Mouse (Mus musculus): ENCODE measurements around the gene Cirbp.
"Not testable (repeated sequence)": the region's sequence is repeated elsewhere in the genome, so short reads cannot be mapped to it uniquely, and the experiment has no call there.

Cirbp gene

DNA sequence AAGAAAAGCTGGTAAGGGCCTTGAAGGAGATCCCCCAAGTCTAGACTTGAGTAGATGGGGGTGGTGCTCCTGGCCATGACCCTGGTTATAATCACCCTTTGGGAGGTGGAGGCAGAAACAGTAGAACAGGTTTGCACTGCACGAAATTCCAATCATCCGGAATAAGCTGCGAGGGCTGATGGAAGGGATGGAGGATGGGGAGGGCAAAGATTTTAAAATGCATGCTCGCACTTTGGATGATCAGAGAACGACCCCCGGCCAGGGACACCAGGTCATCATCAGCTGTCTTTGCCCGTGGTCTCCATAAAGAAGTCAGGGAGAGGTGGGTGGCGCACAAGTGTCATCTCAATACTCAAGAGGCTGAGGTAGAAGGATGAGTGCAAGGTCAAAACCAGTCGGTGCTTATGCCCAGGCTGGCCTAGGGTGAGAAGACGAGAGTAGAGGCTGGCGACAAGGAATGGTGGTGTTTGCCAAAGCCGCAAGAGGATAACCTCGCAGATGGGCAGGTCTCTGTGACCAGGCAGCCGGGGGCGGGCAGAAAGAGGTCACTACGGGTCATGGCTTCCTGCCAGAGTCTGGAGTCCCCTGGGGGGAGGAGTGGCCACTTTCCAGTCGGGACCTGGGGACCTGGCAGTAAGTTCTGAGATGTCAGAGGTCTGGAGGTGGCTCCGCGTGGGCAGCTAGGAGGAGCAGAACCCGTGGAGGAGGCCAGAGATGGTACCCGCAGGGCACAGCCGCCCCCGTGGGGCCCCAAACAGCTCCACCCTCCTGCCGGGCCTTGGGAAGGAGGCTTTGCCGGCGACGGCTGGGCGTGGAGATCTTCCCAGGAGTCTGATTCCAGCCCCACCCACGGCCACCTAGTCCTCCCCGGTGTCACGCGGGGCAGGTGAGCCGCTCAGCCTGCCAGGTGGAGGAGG, 5.1 kb upstream of the Cirbp start:
- intact Hi-C loops (cut with DNase I): no loop called here

DNA sequence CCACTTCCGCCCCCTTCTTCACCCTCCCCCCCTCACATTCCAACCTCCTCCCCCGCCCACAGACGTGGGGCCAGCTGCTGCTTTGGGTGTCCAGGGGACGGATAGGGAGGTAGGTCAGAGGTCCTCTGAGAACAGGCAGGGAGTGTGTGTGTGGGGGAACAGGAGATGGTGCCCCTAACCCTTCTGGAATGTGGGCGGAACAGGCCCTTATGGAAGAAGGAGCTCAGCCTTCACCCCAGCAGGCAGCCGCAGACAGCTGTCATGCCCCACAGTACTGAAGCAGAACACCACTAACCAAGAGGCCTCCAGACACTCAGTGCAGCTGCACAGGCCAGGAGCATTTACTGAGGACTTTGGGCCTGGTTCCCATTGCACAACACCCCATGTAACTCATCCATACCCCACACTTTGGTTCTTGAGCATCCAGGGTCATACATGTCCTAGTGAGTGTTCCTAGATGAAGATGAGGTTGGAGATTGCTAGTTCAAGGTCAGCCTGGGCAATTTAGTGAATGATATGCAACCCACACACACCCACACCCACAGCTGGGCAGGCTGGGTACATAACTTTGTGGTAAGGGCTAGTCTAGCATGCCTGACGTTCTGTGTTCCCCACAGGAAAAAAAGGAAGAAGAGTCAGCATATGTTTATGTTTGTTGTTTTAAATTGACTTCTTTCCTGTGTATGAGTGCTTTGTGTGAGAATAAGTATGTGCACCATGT, 4.1 kb upstream of the Cirbp start:
- intact Hi-C loops (cut with DNase I): no loop called here

DNA sequence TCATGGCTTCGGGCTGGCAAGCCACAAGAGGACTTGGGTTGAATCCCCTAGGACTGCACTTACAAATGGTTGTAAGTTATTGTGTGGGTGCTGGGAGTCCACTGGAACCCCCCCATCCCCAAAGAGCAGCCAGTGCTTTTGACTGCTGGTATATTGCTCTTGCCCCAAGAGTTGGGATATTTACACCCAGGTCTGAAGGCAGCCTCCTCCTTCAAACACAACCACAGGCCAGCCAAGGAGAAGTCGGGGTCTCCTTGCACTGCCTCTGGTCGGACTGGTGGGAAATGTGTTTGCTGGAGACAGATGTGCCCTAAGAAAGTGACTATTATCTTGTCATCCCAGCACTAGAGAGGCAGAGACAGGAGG, 3.6 kb upstream of the Cirbp start:
- intact Hi-C loops (cut with DNase I): no loop called here

DNA sequence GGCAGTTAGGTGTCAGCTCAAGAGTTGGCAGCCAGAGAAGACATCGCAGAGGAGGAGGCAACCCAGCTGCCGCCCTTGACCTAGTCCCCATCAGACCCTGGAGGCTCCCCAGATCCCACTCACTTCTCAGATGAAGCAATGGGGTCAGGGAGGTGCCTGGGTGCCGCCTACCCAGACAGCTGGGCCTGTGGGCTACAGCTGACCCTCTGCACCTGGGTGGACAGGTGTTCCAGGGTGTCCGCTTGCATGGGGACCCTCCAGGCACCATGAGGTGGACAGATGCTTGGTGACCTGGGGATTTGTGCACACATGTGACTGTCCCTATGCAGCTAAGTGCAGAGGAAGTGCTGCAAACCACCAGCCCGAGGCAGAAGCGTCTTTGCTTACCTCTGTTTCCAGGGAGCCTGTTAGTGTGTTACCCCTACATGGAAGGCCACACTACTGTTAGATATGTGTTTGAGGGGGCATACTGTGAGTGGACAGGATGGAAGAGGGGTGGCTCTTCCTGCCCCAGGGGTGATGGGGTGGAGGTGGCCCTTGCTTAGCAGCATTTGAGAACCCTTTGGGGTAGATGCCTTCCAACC, 3.0 kb upstream of the Cirbp start:
- intact Hi-C loops (cut with DNase I): no loop called here

DNA sequence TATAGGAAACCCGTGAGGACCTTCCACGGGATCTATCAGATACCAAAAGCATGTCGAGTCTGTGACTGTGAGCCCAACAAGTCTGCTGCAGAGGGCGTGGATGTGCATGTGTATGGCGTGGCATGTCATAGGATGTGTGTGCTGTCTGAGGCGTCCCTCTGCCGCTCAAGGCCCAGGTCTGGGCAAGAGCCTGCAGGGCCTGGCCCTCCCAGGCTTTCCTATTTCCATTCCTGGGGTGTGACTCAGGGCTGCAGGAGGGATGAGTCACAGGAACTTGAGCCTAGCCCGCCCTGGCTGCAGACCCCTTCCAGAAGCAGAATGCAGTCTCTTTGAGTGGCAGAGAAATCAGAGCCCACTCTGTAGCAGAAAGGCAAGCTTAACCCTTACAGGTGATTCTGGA, 2.1 kb upstream of the Cirbp start:
- intact Hi-C loops (cut with DNase I): no loop called here

DNA sequence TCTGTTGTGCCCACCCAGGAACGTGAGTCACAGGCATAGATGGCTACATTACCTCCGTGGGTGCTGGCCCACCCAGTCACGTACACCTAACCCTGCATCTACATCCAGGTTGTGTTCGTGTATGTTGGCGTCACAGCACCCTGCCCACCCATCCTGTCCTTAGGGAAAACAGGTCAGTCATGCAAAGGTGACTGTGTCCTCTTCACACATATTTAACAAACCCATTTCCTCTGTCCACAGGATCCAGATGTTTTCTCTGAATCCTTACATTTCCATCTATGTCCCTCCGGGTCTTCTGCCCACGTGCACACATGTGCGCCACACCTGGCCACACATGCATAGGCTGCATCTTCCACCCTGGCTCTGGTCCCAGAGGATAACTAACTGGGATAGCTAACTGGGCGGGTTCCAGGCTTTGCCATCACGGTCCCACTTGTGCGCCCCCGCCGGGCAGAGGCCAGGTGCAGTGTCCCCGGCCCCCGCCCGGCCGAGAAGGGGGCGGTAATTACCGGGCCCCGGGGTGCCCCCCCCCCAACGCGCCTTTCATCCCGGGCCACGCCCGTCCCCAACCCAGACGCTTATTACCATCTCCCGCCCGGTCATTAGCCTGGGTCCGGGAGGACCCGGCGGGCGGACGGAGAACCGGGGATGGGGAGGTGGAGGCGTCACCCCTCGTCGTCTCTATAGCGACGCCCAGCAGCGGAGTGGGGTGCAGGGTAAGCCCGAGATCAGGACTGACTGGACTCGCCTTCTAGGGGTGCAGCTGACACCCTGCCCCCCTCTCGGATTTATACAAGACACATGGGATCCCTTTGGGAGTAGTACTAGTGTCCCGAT, 1.4 kb upstream of the Cirbp start:
- intact Hi-C loops (cut with DNase I): no loop called here

DNA sequence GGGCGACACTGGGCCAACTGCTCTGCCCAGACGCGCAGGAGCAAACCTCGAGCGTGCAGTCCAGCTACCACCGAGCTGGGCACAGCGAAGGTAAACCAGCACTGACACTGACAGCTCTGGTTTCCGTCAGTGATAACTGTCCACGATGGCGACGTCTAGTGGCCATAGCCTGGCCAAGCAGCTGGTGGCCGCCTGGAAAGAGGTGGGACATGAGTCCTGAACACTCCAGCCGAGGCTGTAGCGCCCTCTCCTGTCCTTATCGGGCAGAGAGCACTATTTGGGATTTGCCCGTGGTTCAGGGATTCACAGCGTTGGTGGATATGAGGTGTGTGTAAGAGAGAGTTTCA, 814 bp upstream of the Cirbp start:
- intact Hi-C loops (cut with DNase I): loop anchor here (1.0 kb wide), 1 partner anchor 20 kb away; no protein-coding TSS in a partner anchor

DNA sequence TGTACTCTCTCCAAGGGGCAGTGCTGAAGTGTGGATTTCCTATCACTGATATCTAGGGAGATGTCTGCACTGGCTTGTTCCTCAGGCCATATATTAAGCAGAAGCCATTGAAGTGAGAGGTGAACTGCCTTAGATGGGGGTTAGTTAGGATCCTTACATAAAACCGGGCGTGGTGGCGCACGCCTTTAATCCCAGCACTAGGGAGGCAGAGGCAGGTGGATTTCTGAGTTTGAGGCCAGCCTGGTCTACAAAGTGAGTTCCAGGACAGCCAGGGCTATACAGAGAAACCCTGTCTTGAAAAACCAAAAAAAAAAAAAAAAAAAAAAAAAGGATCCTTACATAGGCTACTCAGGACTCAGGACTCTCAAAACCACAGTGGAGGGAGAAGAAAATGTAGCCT, 351 bp downstream of the Cirbp start:
- intact Hi-C loops (cut with DNase I): not testable (repeated sequence)

DNA sequence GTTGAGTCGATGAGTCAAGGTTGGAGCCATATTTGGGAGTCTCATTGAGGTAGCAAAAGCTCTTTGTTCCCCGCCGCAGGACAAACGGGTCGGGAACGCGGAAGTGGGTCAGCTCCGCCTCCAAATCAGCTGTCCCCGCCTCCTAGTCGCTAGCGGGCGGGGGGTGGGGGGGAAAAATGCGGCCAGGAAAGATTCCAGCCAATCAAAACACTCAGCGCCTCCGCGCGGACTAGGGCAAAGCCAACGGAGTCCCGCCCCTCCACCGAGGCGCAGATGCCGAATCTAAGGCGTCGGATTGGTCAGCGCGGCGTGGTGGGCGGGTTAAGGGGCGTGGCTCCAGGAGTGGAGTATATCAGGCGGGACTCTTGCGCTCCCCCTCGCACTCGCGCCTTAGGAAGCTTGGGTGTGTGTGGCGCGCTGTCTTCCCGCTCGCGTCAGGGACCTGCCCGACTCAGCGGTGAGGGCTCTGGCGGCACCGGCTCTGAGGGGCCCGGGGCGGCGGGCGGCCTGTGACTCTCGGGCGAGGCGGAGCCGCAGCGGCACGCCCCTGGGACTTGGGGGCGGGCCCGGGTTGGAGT, 1.8 kb downstream of the Cirbp start:
- intact Hi-C loops (cut with DNase I): no loop called here

DNA sequence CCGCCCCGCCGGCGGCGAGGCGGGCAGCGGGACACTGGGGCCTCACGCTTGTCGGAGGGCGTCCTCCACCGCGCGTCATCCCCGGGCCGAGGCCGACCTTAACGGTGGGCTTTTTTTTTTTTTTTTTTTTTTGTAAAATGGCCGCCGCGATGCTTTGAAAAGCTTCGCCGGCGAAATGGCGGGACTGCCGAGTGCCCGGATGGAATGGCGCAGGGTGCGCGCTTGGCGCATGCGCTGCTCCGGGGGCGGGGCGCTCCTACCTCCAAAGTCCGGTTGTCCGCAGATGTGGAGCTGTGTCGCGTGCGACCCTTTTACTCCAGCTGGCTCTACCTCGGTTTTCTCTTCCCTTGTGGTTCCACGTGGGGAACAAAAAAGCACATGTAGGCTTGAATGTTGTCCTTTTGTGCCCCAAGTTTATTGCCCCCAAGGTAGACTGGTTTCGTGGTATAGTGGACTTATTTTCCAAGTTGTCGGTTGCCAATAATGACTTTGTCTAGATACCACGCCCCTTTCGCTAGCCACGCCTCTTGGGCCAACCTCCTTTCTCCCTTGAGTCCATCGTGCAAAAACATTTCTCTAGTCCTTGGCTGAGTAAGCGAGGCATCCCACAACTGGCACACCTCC, 2.4 kb downstream of the Cirbp start:
- intact Hi-C loops (cut with DNase I): no loop called here

DNA sequence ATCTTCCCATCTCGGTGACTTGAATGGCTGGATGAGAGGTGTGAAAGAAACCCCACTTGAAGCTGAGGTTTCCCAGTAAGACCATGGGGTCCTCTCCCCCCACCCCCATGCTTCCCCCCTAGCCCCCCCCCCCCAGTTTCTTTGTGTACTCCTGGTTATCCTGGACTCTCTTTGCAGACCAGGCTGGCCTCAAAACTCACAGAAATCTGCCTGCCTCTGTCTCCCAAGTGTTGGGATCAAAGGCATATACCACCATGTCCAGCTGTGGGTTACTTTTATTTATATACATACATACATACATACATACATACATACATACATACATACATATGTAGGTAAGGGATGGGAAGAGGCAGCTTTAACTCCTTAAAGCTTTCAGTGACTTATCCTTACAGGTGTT, 3.3 kb downstream of the Cirbp start:
- intact Hi-C loops (cut with DNase I): no loop called here

DNA sequence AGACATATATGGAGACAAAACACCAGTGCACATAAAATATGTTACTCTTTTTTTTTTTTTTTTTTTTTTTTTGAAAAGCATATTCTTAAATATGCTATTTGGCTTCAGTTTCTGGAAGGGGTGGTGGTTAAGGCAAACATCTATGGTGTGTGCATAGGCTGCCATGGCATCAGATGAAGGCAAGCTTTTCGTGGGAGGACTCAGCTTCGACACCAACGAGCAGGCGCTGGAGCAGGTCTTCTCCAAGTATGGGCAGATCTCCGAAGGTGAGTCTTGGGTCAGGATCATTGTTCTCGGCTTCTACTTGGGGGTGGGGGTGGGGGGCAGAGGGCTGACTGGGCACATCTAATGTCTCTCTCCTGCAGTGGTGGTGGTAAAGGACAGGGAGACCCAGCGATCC, 3.9 kb downstream of the Cirbp start:
- intact Hi-C loops (cut with DNase I): no loop called here

DNA sequence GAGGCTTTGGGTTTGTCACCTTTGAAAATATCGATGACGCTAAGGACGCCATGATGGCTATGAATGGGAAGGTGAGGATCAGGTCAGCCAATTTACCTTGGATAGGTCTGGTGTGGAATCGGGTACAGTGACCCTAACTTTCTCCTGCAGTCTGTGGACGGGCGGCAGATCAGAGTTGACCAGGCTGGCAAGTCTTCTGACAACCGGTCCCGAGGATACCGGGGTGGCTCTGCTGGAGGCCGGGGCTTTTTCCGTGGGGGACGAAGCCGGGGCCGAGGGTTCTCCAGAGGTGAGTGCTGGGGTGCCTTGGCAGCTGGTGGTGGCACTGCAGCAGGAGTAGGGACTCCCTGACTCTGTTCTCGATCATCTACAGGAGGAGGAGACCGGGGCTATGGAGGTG, 4.3 kb downstream of the Cirbp start:
- intact Hi-C loops (cut with DNase I): no loop called here

DNA sequence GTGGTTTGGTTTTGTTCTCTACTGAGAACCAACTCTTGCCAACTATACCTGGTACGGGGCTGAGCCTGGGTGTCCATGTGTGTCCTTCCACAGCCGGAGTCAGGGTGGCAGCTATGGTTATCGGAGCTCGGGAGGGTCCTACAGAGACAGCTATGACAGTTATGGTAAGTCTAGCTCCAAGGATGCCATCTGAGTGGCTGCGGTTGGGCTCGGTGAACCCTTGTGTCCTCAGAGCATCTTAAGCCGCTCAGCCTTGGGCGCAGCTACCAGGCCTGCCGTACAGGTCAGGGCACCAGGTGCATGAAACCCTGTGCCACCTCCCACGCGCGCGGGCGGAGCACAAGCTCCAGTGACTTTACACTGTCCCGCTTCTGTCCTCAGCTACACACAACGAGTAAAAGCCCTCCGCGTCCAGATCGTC, 4.8 kb downstream of the Cirbp start:
- intact Hi-C loops (cut with DNase I): no loop called here

DNA sequence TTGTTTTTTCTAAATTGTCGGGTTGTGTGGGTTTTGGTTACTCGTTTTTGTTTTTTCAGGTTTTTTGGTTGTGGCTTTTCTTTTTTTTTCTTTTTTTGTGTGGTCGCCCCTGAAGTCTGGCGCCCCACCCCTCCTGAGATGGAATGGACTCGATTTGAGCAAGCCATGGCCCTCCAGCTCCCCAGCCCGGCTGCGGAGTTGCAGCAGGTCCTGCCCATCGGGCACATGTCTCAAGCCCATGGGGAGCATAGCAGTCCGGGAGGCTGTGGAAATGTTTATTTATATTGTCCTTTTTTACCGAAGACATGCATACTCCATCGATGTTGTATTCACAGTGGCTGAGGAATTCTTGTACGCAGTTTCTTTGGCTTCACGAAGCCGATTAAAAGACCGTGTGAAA, 5.5 kb downstream of the Cirbp start:
- intact Hi-C loops (cut with DNase I): no loop called here

DNA sequence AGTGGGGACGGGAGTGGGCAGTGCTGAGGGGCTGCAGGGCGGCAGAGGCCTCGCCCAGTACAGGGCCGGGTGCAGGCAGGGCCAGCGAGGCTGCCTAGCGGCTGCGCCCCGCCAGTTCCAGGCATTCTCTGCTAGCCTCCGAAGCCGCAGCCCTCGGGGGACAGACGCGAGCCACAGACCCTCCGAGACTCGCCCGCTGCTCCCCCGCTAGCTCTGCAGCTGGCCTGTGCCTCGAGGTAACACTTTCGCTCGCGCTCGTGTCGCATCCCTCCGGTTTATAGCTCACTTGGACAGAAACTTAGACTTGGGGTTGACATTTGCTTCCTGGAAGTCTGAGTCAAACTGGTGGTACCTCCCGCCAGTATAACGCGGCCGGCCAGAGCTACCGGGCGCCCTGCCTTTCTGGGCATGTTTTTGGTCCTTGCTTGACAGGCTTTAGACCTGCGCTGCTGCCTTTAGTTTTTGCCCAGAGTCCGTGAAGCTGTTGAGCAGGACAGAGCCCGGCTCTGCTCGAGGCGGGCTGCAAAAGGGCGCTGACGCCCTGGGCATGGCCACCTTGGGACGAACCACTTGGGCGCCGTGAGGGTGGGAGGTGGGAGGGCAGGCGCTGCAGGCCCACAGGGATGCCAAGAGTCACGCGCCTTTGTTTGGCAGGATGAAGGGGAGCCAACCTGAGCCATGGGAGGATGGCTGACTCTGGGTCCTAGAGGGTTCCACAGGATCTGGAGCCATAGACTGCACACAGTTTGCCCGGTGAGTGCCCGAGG, 6.2 kb downstream of the Cirbp start:
- intact Hi-C loops (cut with DNase I): no loop called here

DNA sequence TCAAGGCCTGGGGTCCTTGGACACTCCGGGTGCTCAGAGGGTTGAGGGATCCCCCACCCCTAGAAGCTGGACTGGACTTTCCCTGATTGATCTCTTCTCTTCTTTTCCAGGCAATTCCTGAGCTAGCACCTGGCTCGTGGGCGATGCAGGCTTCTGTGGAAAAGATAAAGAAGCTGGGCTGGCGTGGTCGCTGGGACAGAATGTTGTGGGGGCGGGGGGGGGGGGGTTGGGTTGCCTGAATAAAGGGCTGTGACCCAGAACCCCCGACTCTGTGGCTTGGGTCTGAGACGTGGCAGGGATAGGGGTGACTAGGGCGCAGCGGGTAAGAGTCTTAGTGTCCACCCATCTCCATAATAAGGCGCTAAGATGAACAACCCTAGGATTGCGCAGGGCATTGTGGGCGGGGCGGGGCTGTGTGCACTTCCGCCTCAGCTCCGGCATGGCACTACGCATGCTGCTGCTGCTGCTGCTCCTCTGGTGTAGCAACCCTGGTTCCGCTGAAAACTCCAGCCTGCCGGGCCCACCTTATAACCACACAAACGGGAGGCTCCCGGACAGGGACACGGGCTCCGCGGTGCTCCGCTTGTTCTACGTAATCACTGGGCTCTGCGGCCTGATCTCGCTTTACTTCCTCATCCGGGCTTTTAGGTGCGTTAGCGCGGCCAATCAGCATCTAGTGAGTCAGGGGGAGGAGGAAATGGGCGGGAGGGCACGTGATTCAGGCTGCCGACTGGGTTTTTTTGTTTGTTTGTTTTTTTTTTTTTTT, 6.9 kb downstream of the Cirbp start, which contains the start of gene 1600002K03Rik:
Gene 1600002K03Rik, plus strand, starts transcription at position 418 of the 766 bp plus-strand sequence.
- intact Hi-C loops (cut with DNase I): no loop called here

DNA sequence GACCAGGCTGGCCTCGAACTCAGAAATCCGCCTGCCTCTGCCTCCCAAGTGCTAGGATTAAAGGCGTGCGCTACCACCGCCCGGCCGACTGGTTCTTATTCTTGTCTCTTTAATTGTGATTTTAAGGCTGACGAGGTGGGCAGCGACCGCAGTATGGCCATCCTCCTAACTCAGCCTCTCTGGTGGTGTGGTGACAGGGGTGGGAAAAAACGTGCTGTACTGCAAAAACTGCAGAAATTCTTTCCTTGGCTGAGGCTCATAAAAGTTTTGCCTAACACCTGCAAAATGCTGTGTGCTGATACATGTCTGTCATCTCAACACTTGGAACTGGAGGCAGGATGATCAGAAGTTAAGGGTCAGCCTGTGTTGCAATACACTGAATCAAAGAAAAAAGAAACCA, 7.6 kb downstream of the Cirbp start:
- intact Hi-C loops (cut with DNase I): no loop called here
